Mouse (Mus musculus): ENCODE measurements around the gene D17H6S53E.

The D17H6S53E gene

DNA sequence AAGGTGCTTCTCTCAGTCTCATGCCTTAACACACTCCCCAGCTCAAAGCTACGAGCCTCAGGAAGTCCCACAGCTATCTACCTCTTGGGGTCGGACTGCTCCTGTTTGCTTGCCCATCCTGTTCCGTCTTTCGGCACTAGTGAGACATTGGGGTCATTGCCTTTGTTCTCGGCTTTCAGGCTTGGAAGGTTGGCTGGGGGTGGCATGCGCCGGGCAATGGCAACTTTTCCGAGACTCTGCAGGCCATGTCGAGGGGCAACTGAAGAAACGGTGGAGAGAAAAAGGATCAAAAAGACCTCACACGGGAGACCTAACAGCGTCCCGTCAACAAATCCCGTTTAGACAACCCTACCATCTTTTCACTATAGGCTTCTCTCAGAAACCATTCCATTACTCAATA is 35.9 kb downstream of the D17H6S53E start:
- DNase-seq (ENCODE audit: low spot score), result no peak

DNA sequence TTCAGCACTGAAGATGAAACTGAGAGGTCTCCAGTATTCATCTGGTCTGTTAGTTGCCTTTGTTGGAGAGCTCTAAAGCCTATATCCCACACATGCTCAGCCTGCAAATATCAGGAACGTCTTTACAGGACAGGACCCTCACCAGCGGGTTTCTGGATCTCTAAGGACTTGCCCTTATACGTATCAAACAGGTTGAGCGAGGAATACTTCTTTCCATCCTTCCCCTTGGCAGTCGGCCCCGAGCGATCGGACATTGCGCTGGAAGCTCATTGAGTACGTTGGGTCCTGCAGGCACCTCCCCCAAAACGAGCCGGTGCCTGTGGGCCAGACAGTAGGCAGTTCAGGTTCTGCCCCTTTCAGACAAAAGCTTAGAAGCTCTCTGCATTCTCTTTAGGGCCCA is 36.6 kb downstream of the D17H6S53E start:
- no peak for DNase-seq (ENCODE audit: low spot score)

DNA sequence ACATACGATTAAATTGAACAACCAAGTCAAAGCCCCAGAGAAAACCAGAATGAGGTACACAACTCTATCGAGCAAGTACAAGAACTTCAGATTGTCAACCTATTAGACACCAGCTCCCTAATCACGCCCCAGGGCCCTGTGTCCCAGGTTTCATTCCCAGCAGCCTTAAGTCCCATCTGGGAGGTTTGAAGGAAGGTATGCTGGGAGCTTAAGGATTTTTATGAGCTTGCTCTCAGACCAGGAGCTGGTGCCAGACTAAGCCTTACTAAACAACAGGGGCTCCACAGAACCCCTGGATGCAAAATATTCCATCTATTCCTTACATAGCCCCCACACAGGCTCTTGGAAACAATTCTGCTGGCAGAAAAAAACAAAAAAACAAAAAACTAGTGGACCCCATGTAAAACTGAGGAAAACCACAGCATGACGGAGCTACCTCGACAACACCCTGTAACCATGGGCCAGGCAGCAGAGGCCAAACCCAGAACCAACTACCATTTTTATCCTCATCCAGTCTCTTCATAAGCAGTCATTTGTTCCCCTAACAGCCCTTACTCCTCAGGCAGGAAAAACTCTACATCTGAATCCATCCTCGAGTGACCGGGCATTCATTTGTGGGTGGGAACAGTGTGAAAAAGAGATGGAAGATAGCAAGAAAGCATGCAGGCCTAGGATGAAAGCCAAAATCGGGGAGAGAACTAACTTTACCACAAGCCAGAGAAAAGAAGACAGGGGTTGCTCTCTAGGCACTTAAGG is 37.3 kb downstream of the D17H6S53E start:
- DNase-seq (ENCODE audit: low spot score), result no peak

DNA sequence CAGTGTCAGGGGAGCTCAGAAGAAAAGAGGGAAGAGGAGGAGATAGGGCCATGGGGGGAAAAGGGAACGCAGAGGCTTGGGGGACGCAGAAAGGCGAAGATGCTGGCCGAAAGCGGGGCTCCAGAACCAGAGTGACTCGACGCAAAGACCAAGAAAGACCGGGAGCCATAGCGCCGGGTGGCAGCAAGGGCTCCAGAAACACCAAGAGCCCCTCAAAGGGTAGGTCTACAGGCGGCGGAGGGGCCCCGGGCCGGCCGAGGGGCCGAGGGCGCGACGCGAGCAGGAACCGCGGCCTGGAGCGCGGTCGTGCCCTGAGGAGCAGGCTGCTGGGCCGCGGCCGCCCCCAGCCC is 38.0 kb downstream of the D17H6S53E start:
- DNase-seq (ENCODE audit: low spot score), result no peak

DNA sequence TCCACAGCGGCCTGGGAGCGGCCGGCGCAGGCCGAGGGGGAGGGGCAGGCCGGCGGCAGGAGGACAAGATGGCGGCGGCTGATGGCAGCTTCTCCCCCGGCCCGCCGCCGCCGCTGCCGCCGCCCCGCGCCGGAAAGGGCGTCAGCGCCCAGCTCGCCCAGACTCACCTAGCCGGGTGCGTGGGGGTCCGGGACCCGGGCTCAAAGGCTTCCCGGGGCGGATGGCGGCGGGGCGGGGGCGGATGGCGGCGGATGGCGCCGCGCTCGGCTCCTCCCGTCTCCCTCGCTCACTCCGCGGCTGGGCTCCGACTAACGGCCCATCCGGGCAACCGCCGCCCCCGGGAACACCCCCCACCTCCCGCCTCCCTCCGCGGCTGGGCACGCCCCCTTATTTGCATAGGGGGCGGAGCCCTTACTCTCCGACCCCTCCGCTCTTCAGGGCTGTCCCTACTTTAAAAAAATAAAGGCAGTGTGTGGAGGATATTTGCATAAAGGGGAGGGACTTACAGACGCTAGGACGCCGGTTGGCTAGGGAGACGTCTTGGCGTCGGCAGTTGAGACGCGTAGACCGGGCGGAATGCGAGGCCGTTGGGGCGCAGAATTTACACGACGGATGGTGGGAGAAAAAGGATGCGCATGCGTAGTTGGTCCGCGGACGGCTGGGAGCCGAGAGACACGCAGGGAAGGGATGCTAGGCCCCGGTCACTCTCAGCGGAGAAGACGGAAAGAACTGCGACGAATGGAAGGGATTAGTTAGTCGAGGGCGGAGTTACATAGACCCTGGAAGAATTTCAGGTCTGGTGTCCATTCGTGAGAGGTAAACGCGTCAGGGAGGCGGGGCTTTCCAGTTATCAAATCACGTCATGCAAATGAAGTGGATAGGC is 38.6 kb downstream of the D17H6S53E start, which contains the start of gene Prrc2a:
Prrc2a (minus strand) TSS at position 330 of the 883 bp plus-strand sequence.
- DNase-seq (ENCODE audit: low spot score), result peak; percentile 99

DNA sequence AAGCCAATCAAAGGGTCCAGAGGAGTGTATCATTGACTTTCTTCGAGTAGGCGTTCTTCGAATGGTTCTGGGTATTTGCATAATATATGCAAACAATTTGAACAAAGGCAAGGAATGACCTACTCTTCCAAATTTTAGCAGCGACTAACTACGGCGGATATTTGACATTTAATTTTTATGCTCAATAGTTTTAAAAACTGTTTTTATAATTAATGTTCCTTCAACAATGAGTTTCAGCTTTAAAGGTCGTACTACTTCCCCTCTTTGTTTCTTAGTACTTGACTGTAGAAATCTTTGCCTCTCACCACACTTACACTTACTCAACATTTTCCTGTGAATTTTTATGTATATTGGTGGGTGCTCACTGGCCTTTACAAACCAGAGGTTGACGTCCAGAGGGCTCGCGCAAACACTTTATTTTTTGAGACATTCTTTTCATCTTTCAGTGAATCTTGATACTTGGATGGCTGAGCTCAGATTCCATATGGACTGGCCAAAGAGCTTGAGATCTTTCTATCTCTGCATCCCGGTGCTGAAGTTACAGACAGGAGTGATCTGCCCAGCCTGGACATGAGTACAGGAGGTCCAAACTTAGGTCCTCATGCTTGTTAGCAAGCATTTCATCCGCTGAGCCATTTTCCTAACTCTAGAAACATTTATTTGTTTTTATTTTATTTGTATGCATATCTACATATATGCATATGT is 39.4 kb downstream of the D17H6S53E start:
- DNase-seq (ENCODE audit: low spot score), result no peak

DNA sequence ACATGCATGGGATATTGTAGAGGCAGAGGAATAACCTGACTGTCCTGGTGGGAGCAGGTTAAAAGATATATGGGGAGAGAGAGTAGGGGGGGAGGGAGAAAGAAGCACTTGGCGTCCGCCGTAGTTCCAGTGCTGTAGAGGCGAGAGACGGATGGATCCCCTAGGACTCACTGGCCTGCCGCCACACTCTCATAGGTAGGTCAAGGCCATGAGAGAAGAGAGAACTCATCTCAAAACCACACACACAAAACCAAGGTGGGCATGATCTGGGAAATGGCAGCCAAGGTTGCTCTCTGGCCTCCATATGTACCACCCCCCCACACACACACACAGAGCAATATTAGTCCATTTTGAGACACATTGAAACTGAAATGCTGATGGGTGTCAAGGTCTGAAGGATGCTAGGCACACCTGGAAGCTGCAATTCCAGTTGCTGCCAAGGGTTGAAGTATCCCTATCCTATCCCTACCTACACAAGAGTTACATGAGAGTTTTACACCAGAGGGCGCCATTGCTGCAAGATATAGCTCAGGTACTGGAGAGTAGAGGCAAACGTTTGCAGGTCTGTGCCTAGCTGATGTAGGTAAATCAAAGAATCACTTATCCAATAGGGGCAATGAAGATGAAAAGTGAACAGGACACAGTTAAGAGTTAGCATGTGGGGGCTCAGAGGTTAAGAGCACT is 40.3 kb downstream of the D17H6S53E start:
- no peak for DNase-seq (ENCODE audit: low spot score)

DNA sequence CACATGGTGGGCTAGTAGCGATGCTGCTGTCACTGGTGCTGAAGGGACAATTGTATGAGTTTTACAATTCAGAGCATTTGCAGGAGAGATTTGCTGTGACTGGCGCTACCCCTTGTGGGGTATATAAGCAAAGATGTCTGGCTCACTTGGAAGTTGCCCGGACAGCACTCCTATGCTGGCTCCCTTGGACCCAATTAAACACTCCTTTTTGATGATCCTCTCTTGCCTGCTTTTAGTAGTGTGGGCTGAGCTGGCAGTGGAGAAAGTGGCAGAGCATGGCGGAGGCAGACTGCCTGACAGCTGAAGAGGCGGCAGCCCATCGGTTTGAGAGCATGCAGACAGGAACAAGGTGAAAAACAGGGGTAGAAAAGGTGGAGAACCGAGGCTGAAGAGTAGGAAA is 41.6 kb downstream of the D17H6S53E start:
- DNase-seq (ENCODE audit: low spot score), result no peak

DNA sequence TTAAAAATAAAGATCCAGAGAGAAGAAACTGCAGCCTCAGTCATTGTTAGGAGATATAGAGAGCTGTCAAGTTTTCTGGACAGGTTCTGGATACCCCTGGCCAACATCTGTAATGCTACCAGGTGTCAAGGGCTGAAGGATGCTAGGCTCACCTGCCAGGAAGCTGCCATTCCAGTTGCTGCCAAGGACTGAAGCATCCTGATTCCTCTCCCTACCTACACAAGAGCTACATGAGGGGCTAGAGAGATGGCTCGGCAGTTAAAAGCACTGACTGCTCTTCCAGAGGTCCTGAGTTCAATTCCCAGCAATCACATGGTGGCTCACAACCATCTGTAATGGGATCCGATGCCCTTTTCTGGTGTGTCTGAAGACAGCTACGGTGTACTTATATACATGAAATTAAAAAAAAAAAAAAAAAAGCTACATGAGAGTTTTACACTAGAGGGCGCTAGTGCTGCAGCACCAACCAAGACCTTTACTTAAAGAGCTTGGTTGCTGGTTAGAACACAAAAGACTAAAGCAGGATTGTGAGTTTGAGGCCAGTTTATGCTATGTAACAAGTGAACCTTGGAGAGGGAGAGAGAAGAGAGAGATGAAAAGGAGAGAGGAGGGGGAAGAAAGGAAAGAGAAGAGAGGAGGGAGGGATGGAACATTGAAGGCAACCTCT is 42.5 kb downstream of the D17H6S53E start:
- DNase-seq (ENCODE audit: low spot score), result no peak

DNA sequence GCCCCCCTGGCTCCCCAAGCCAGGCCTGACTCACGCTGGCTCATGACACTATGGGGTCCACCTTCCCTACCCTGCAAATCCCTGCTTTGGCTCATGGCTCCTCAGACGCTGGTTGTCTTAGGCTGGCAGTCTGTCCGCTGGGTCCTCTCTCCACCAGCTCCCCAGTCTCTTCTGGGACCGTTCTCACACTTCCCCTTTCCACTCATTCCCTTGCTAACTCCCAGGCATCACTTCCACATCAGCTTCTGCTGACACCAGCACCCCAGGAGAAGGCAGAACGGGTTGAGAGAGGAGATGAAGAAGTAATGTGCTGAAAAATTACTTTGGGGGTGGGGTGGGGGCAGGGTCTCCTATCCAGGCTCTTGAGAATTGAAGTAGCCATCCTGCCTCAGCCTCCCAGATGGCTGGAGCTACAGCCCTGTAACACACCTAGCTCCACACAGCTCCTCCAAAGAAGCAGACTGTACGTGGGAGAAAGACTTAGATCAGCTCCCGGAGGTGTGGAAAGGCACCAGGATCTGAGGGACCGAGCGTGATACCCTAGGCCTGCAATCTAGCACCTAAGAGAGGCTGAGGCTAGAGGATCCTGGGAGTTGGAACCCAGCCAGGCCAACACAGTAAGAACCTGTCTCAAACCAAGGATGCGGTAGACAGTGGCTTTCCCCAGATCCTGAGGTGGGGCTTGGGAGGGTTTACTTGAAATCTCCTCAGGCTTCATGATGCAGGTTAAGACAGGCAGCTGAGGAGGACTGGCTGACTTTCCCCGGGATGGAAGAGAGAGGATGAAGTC is 46.5 kb downstream of the D17H6S53E start:
- no peak for DNase-seq (ENCODE audit: low spot score)

DNA sequence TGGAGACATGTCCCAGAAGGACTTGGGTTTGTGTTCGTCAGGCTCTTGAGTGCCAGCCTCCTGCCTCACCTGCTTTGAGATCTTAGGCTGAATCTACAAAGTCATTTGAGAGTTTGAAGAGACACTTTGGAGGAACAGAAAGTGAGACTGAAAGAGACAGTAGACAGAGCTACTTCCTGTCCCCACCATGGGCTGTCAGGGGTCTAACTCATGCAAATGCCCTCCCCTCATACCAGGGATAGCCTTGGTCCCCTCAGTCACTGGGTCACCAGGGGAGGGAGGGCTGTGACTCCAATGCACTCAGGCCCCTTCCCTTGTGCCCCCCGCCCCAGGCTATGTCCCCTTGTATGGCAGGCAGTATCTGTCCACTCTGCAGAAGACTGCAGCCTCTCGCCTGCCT is 47.2 kb downstream of the D17H6S53E start:
- no peak for DNase-seq (ENCODE audit: low spot score)

DNA sequence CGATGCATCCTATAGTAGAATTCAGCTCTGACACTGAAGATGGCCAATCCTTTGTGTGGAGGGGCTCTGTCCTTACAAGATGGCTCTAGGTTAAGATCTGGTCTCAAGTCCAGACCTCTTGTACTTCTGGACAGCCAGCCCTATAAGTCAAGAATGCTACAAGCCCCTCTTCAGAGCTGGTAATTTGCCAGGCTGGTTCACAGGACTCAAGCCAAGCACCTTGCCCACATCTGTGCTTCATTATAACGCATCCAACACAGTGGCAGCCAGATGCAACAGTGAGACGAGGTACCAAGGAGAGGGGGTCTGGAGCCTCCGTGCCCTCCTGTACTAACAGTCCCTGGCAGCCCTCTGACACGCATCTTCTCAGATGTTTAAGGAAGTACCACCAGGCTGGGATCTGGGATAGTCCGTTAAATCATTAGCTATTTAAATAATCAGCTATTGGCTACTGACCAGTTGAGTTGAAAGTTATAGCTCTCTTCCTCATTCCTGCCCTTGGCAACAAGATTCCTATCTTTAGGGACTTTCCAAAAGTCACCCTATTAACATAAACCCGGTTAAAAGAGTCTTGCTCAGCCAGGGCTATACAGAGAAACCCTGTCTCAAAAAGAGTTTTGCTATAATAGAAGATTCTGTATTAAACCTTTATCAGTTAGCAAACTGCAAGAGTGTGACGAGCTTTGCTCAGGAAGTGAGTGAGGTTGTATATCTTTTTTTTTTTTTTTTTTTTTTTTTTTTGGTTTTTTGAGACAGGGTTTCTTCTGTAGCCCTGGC is 48.2 kb downstream of the D17H6S53E start:
- no peak for DNase-seq (ENCODE audit: low spot score)

DNA sequence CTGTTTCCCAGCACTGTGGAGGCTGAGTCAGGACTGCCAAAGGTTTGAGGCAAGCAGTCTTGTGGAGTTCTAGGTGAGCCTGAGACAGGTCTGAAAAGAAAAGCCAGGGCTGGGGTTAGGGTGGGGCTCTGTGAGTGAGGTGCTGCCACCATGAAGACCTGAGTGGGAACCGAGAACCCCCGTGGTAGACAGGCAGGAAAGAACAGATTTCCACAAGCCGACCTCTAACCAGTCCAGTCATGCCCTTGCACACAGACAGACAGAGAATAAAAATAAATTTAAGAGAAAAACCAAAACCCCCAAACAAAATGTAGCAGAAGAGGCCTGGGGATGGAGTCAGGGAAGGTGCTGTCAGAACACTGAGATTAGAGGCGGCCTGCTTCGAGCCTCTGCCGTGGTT is 49.2 kb downstream of the D17H6S53E start:
- no peak for DNase-seq (ENCODE audit: low spot score)

DNA sequence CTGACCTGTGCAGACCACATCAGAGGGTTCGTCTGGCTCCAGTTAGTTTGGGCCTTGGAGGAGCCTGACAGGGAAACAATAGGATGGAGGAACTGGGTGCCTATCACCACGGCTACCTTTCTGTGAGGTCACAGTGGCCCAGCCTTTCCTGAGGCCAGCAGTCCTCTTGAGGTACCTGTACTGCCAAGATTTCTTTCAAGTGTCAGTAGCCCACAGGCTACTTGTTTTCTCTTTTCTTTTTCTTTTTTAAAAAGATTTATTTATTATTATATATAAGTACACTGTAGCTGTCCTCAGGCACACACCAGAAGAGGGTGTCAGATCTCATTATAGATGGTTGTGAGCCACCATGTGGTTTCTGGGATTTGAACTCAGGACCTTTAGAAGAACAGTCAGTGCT is 49.8 kb downstream of the D17H6S53E start, which contains the start of gene Aif1:
Aif1 (minus strand) TSS at position 101 of the 400 bp plus-strand sequence.
- DNase-seq (ENCODE audit: low spot score), result no peak
